Mouse (Mus musculus): ENCODE measurements around the gene Jph3. TPM values are rescaled to one million over a fixed set of nuclear protein-coding genes. Genes with fewer than 3 reads are reported as not detected.

Jph3 gene
- polyA plus RNA-seq, 2 experiments = 0.19 to 0.25 TPM

DNA sequence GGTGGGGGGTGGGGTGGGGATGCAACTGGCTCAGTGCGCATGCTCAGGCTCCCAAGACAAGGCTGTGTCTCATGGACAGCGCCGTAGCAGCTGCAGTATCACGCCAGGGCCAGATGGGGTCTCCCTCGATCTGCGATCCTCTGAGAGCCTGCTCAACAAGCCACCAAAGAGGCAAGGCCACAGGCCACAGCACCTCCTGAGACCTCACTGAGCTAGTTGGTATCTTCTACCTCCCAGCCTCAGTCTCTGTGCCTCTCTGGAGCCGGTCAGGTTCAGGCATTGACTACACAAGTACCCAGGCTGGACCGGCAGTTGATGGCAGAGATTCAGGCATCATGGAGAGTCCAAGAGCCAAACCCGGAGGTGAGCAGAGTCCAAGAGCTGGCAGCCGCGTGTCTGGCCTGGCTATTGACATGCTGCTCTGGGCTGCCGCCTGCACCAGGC, 11.4 kb upstream of the Jph3 start:
- H3K36me3 ChIP-seq (ENCODE audit: control insufficient read depth, insufficient read depth, low read length) = no peaks in the 10 kb centered on the region
- no peak overlapping the region for H3K4me3 ChIP-seq (replicated peaks; ENCODE audit: low read length)
- H3K9me3 ChIP-seq (ENCODE audit: control insufficient read depth, low read length) = no peaks in the 10 kb centered on the region
- DNase-seq (ENCODE audit: low spot score) = peak; percentile 81
- 32% methylated on average over 12 of the region's 12 CpGs for WGBS
- no peak for TF ChIP-seq POLR2A (IDR thresholded peaks at IDR 0.05; ENCODE audit: borderline replicate concordance, extremely low read depth, insufficient read depth, insufficient read length)
- ATAC-seq (ENCODE audit: low FRiP score, low read depth) = peak; percentile 80
- no peak overlapping the region for H3K9ac ChIP-seq (ENCODE audit: low read depth, low read length, severe bottlenecking)
- H3K4me1 ChIP-seq (ENCODE audit: control insufficient read depth, insufficient read depth, low read length) = peaks cover 3% of the 10 kb centered on the region; the same call in 1 of the 2 replicates
- no peak overlapping the region for H3K27ac ChIP-seq (replicated peaks; ENCODE audit: low read depth, low read length)
- peak overlapping the region; percentile 30 for H3K4me2 ChIP-seq (replicated peaks; ENCODE audit: low read depth, low read length, severe bottlenecking)
- H3K27me3 ChIP-seq (ENCODE audit: control insufficient read depth, insufficient read depth, low read length) = no peaks in the 10 kb centered on the region

DNA sequence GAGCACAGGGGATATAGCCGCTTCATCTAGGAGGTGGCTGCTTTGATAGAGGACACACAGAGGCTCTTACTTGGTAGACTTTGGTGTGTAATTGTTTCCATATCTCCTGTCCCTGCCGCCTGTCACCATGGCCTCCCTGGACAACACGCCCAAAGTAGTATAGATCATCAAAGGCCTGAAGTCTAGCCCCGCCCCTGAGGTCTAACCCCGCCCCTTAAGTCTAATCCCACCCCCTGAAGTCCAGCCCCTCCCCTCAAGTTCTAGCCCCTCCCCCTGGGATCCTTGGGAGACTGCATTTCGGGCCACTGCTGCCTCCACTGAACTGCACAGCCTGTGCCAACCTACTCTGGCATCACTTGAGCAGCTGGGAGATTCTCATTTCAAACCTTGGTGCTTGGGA, 10.5 kb upstream of the Jph3 start:
- Histone ChIP-seq H3K9me3 (ENCODE audit: control insufficient read depth, low read length) (no peaks in the 10 kb centered on the region), H3K4me1 (ENCODE audit: control insufficient read depth, insufficient read depth, low read length) (peaks cover 3% of the 10 kb centered on the region; the same call in 1 of the 2 replicates), H3K4me2 (replicated peaks; ENCODE audit: low read depth, low read length, severe bottlenecking) (no peak overlapping the region), H3K36me3 (ENCODE audit: control insufficient read depth, insufficient read depth, low read length) (no peaks in the 10 kb centered on the region), H3K27ac (replicated peaks; ENCODE audit: low read depth, low read length) (no peak overlapping the region), H3K9ac (ENCODE audit: low read depth, low read length, severe bottlenecking) (no peak overlapping the region), H3K4me3 (replicated peaks; ENCODE audit: low read length) (no peak overlapping the region), H3K27me3 (ENCODE audit: control insufficient read depth, insufficient read depth, low read length) (no peaks in the 10 kb centered on the region)
- DNase-seq (ENCODE audit: low spot score) = no peak
- no peak for ATAC-seq (ENCODE audit: low FRiP score, low read depth)
- 52% methylated on average over 6 of the region's 6 CpGs for WGBS
- no peak for TF ChIP-seq POLR2A (IDR thresholded peaks at IDR 0.05; ENCODE audit: borderline replicate concordance, extremely low read depth, insufficient read depth, insufficient read length)

DNA sequence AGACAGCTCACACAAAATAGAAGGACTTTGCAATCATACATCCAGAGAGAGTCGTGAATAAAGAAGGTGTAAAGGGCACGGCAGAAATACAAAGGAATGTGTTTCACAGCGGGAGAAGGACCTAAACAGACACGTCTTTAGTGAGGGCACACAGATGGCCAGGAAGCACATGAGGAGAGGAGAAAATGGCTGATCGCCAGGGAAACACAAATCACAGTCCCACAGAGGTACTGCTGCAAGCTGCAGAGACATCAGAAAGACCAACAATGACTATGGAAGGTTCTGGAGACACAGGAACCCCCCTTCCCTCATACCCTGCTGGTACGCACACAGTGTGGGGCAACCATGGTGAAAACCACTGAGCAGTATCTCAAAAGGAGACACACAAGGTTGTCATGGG, 8.4 kb upstream of the Jph3 start:
- H3K9me3 ChIP-seq (ENCODE audit: control insufficient read depth, low read length) = no peaks in the 10 kb centered on the region
- WGBS = 53% methylated on average over 6 of the region's 6 CpGs
- no peak overlapping the region for H3K4me2 ChIP-seq (replicated peaks; ENCODE audit: low read depth, low read length, severe bottlenecking)
- no peaks in the 10 kb centered on the region for H3K27me3 ChIP-seq (ENCODE audit: control insufficient read depth, insufficient read depth, low read length)
- DNase-seq (ENCODE audit: low spot score) = no peak
- no peak overlapping the region for H3K4me3 ChIP-seq (replicated peaks; ENCODE audit: low read length)
- no peak overlapping the region for H3K9ac ChIP-seq (ENCODE audit: low read depth, low read length, severe bottlenecking)
- H3K4me1 ChIP-seq (ENCODE audit: control insufficient read depth, insufficient read depth, low read length) = peaks cover 3% of the 10 kb centered on the region; the same call in 1 of the 2 replicates
- no peak for TF ChIP-seq POLR2A (IDR thresholded peaks at IDR 0.05; ENCODE audit: borderline replicate concordance, extremely low read depth, insufficient read depth, insufficient read length)
- no peak overlapping the region for H3K27ac ChIP-seq (replicated peaks; ENCODE audit: low read depth, low read length)
- no peaks in the 10 kb centered on the region for H3K36me3 ChIP-seq (ENCODE audit: control insufficient read depth, insufficient read depth, low read length)
- no peak for ATAC-seq (ENCODE audit: low FRiP score, low read depth)

DNA sequence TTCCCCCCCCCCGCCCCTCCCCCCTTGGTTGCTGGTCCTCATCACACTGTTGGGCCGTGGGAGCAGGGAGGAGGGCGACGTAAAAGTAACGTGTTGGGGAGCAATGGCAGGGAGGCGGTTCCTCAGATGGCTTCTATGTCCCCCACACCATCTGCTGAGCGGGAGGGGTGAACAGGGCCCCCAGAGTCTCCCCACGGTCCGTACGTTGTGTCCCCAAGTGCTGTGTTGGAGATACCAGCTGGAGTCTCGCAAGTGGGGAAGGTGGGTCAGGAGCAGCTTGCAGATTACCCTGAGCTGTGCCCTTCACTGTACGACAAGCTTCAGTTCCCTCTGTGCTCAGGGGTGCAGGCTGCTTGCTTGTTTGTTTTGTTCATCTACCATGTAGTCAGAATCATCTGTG, 5.6 kb upstream of the Jph3 start:
- no peak for TF ChIP-seq POLR2A (IDR thresholded peaks at IDR 0.05; ENCODE audit: borderline replicate concordance, extremely low read depth, insufficient read depth, insufficient read length)
- Histone ChIP-seq H3K9me3 (ENCODE audit: control insufficient read depth, low read length) (no peaks in the 10 kb centered on the region), H3K27ac (replicated peaks; ENCODE audit: low read depth, low read length) (no peak overlapping the region), H3K4me3 (replicated peaks; ENCODE audit: low read length) (no peak overlapping the region), H3K4me2 (replicated peaks; ENCODE audit: low read depth, low read length, severe bottlenecking) (no peak overlapping the region), H3K27me3 (ENCODE audit: control insufficient read depth, insufficient read depth, low read length) (peaks cover 14% of the 10 kb centered on the region), H3K9ac (ENCODE audit: low read depth, low read length, severe bottlenecking) (no peak overlapping the region), H3K4me1 (ENCODE audit: control insufficient read depth, insufficient read depth, low read length) (no peaks in the 10 kb centered on the region), H3K36me3 (ENCODE audit: control insufficient read depth, insufficient read depth, low read length) (no peaks in the 10 kb centered on the region)
- no peak for ATAC-seq (ENCODE audit: low FRiP score, low read depth)
- WGBS = 66% methylated on average over 12 of the region's 12 CpGs
- DNase-seq (ENCODE audit: low spot score) = no peak

DNA sequence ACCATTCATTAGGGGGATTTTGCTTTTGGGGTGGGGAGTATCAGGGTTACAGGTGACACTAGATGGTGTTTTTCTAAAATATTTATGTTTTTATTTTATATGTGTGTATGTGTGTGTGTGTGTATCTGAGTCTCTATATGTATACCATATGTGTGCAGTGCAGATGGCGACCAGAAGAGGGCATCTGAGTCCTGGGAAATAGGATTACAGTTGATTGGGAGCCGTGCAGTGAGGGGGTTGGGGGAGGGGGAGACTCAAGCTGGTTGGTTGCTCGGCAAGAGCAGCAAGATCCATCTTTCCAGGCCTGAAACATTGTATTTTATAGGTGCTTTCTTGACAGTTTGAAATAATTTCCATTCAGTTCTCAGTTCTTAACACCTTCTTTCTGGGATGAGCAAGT, 2.3 kb upstream of the Jph3 start:
- no peak overlapping the region for H3K27ac ChIP-seq (replicated peaks; ENCODE audit: low read depth, low read length)
- no peak for TF ChIP-seq POLR2A (IDR thresholded peaks at IDR 0.05; ENCODE audit: borderline replicate concordance, extremely low read depth, insufficient read depth, insufficient read length)
- H3K9ac ChIP-seq (ENCODE audit: low read depth, low read length, severe bottlenecking) = no peak overlapping the region
- DNase-seq (ENCODE audit: low spot score) = no peak
- no peaks in the 10 kb centered on the region for H3K9me3 ChIP-seq (ENCODE audit: control insufficient read depth, low read length)
- no peak overlapping the region for H3K4me2 ChIP-seq (replicated peaks; ENCODE audit: low read depth, low read length, severe bottlenecking)
- H3K4me1 ChIP-seq (ENCODE audit: control insufficient read depth, insufficient read depth, low read length) = peaks cover 4% of the 10 kb centered on the region; the same call in 1 of the 2 replicates
- H3K4me3 ChIP-seq (replicated peaks; ENCODE audit: low read length) = no peak overlapping the region
- 67% methylated on average over 3 of the region's 3 CpGs for WGBS
- H3K36me3 ChIP-seq (ENCODE audit: control insufficient read depth, insufficient read depth, low read length) = no peaks in the 10 kb centered on the region
- H3K27me3 ChIP-seq (ENCODE audit: control insufficient read depth, insufficient read depth, low read length) = peaks cover 44% of the 10 kb centered on the region
- no peak for ATAC-seq (ENCODE audit: low FRiP score, low read depth)

DNA sequence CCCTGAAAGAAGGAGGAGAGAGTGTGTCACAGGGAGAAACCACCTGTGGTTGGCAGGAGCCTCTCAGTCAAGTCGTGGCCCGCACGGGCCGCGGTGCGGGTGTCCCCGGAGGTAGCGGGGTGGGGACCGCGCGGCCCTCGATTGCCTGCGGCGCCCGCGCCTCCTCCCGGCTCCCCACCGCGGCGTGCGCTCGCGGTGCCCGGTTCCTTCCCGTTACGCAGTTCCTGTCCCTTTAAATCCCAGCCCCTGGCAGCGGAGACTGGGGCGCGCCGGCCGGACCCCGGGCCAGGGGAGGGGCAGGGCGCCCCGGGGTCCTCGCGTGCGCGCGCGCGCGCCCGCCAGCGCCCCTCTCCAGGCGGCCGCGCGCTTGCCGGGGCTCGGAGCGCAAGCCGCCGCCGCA, 331 bp downstream of the Jph3 start:
- no peaks in the 10 kb centered on the region for H3K36me3 ChIP-seq (ENCODE audit: control insufficient read depth, insufficient read depth, low read length)
- no peak overlapping the region for H3K9ac ChIP-seq (ENCODE audit: low read depth, low read length, severe bottlenecking)
- H3K4me2 ChIP-seq (replicated peaks; ENCODE audit: low read depth, low read length, severe bottlenecking) = peak overlapping the region; percentile 79
- no peak overlapping the region for H3K27ac ChIP-seq (replicated peaks; ENCODE audit: low read depth, low read length)
- no peak for DNase-seq (ENCODE audit: low spot score)
- H3K27me3 ChIP-seq (ENCODE audit: control insufficient read depth, insufficient read depth, low read length) = peaks cover 59% of the 10 kb centered on the region
- H3K4me3 ChIP-seq (replicated peaks; ENCODE audit: low read length) = peak overlapping the region; percentile 41
- H3K9me3 ChIP-seq (ENCODE audit: control insufficient read depth, low read length) = no peaks in the 10 kb centered on the region
- no peak for ATAC-seq (ENCODE audit: low FRiP score, low read depth)
- H3K4me1 ChIP-seq (ENCODE audit: control insufficient read depth, insufficient read depth, low read length) = peaks cover 4% of the 10 kb centered on the region; the same call in 1 of the 2 replicates
- 0% methylated on average over 7 of the region's 54 CpGs for WGBS
- no peak for TF ChIP-seq POLR2A (IDR thresholded peaks at IDR 0.05; ENCODE audit: borderline replicate concordance, extremely low read depth, insufficient read depth, insufficient read length)

Measured in limb, embryonic 14.5 days (tissue).